Mouse (Mus musculus) mature B cell (primary cell): ENCODE measurements at regions not wholly inside any gene's neighbourhood (a gene's known extent, or its start where the extent isn't known, plus 50 kb on each side); places are given as distances from the start of the nearest gene placed in this dataset.

Experiments used
- in situ Hi-C: fragments of 300-500 bp; cut with MboI; formaldehyde crosslinking; loops from 2 replicates; pipeline ENCODE4 v1.14.3; 2019

DNA sequence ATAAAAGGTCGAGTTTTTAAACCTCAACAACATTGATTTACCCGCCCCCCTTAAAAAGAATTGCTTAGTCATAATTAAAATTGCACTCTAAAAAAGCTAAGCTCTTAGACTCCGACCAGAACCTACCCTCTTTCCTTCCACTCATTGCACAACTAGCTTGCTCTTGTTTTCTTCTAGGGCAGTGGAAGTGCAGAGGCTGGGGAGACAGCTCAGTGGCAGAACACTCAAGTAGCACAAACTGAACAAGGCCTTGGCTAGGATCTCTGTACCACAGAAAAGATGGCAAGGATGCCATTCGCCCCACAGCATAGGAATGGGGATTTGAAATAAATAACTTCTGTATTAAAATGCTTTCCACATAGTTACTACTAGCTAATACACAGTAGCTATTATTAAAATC is 253.8 kb upstream of the Tbl1xr1 start:
- in situ Hi-C loops: no loop called here

DNA sequence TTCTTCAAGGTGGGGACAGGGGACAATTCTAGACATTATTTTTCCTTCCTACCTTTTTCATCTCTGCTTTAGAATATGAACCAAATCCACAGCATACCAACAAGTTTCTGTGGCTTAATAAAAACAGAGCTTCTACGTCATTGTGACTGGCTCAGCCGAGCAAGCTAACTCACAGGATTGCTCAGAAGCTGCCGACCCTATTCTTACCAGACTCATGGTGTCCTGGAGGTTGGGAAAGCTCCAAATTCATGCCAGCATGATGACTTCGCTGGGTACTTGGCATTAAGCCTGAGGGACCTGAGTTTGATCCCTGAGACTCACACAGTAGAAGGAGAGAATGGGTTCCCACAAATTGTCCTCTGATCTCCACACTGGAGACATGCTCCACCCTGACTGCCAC is 253.1 kb upstream of the Tbl1xr1 start:
- in situ Hi-C loops: no loop called here

DNA sequence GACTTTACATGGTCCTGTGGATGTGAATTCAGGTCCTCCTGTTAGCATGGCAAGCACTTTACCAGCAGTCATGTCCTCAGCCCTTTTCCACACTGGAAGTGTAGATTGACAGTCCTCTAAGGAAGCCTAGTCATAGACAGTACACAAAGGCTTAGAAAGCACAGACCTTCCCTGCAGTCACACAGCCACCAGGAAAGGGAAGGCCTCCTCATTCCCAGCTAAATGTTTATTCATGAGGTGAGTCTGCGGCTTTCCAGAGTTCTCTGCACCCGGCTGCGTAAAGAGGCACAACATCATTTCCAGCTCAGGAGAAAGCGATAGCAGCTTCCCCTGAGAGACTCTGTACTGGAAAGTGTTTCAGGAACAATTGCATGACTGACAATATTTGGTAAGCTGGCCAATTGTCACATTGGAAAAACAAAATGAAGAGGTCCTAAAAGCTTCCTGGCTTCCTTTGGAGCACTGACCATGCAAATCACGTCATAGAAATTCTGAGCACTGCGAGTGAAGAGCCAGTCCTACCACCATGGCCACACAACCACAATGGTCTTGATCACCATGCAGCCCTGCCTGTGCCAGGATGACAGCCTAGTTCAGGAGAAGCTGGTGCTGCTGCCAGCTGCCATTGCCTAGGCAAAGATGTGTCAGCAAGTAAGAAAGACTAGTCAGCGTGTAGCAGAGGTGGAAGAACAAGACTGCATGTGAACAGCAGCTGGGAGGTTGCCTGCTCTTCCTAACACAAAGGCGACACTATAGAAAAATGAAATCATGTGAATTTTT is 252.2 kb upstream of the Tbl1xr1 start:
- in situ Hi-C loops: no loop called here

DNA sequence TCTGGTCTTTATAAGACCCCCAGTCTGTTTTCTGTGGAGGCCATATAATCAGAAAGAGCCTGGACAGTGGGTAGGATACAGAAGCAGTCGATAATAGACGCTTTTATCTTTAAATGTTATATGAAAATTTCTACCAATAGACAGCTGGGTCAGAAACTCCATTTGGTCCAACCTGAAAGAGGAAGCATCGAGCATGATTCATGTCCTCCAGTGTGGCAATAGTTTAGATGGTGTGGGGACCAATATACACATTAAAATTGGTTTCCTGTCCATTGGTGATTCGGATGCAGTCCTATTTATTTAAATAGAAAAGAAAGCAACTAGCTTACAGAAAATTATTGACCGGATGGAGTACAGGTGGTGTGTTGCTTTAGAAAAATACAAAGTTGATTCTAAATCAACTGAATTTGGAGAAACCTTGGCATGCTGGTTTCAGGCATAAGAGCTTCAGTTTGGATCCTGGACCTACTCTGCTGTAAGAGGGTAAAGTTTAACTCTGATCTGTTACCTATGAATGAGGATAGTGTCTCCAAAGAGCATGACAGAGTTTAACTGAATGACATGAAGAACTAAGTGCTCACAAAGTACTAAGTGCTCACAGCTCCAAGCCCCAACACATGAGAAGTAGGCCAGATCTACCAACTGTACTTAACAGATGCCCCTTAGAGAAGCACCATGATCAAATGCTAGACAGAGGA is 251.4 kb upstream of the Tbl1xr1 start:
- in situ Hi-C loops: no loop called here

DNA sequence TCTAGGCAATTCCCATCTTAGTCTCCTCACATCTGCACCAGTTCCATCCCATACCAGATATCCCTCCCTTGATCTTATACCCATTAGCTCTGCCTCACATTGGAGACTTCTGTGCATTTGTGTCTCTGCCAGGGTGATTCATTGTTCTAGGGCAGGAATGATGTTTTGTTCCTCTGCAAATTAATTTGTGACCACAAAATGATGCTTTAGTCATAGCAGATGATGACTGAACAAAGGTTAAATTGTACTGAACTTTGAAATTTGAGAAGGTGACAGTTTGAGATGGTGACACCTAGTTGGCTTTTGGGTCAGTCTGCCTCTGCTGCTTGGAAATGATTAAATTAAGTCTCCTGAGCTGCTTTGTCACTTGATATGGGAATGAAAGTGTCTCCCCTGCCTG is 248.8 kb upstream of the Tbl1xr1 start:
- in situ Hi-C loops: no loop called here

DNA sequence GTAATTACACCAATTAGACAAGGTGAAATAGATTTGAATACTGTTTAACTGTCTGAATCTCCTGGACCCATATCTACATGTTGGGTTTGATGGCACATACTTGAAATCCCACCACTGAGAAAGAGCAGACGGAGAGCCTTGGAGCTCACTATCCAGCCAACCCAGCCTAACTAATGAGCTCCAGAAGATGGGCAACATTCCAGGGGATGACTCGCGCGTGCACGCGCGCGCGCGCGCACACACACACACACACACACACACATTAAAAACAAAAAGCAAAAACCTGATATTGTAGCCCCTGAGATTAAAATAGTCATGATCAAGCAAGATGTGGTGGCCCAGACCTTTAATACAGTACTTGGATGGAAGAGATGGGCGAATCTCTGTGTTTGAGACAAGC is 243.3 kb upstream of the Tbl1xr1 start:
- in situ Hi-C loops: no loop called here

DNA sequence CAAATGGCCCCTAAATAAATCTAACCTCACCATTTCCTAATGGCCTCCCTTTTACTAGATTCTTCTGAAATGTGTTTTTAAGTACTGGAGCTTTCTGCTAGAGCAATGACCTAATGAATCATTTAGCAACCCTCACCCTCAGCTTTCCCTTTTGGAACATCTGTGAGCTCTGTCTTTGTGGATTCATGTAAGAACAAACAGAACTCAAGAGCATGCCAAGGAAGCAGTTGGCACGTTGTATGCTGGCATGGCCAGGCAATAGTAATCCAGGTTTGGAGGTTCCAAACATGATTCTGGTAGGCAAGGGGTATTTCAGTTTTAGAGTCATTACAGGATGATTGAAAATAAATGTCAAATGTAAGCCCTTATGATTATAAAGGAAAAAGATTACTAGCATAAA is 240.9 kb upstream of the Tbl1xr1 start:
- in situ Hi-C loops: no loop called here

DNA sequence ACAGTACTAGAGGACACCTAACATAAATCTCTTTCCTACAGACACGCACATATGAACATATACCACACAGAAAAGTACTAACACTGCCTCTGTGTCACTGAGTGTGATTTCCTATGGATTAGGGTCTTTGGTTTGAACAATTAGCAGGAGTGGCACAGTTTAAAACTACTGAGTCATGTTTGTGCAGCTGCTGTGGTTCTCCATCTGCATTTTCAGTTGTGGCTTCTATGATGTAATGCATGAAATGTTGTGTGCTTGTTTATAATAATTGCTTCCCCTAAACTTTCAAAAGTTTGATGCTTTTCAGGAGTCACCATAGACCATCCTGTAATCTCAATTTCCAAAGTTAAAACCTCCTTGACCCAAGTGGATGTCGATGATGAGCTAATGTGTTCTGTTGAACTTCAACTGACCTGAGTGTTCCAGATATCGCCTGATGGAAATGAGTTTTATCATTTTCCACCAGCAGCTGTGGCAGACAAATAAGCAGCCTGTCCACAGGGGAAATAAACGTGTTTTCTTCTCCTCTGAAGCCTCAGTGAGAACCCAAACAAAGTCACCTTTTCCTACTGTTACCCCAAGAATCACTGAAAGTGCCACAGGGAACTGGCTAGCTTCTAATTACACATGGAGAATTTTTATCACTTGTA is 239.0 kb upstream of the Tbl1xr1 start:
- in situ Hi-C loops: no loop called here

DNA sequence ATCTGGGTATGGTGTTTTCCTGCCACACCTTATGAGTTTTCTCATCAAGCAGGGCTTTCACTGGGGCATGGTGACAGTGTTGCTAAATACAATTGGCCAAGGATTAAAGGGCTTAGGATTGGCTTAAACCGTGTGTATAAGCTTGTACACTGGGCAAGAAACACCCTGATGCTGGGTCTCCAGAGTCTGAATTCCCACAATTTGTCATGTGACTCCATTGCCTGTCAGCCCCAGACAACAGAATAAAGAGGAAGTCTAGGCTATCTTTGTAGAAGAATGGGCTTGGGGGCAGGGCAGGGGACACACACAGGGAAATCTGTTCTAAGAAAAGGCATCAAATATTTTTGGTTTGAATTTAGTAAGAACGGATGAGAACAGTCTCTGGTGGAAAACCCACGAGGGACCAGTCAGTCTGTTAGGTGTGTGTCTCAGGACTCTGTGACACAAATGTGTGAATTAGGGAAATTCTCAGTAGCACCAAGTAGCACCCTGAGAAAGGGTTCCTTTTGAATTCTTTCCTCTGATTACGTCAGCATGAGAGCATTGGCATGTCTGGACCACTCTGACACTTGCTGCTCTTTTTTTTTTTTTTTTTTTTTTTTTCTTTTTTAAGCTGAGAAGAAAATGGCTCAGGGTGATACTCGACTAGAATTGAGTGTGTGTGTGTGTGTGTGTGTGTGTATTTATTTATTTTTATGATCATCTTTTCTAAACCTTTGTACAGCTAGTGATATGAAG is 235.5 kb upstream of the Tbl1xr1 start:
- in situ Hi-C loops: no loop called here

DNA sequence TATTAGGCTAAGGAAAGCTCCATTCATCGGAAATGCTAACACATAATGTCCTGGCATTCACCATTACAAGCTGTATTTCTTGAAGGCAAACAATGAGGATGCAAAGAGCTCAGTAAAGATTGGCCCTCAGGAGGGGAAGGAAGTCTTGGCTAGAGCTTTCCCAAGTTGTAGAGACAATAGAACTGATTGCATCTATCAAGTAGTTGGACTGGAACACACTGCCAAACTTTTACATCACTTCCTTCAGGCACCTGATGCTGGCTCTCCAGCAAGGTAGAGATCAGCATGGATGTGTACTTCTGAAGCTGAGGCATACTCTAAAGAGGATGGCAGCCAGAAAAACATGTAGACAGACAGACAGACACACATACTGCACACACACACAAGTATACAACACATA is 234.9 kb upstream of the Tbl1xr1 start:
- in situ Hi-C loops: no loop called here

DNA sequence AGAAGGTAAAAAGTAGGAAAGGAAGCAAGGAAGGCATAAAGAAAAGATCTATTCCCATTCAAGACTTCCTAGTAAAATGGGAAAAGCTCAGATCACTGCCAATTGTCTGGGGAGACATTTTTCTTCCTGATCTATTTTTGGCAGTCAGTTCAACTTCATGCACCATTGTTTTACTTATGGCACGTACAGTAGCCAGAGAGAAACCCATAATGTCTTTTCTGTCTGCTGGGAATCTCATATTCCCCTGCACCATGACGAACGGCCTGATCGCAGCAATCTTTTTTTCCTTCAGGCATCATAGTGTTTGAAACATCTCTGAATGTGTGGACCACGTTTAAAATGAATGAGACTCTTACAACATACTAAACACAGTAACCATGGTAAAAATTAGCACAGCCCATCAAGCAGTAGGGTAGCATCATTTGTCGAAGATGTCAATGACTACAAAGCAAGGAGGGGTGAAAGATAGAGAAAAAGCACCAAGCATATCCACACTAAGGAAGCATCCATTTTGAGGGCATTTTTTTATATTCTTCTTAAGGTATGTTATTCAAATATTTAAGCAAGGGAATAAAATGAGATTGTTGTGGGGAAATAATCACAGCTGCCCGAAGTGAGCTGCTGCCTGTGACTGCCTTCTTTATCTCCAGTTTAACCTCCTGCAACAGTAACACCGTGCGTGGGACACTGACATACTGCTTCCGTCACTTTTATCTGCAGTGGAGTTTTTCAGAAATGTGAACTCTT is 233.7 kb upstream of the Tbl1xr1 start:
- in situ Hi-C loops: no loop called here

DNA sequence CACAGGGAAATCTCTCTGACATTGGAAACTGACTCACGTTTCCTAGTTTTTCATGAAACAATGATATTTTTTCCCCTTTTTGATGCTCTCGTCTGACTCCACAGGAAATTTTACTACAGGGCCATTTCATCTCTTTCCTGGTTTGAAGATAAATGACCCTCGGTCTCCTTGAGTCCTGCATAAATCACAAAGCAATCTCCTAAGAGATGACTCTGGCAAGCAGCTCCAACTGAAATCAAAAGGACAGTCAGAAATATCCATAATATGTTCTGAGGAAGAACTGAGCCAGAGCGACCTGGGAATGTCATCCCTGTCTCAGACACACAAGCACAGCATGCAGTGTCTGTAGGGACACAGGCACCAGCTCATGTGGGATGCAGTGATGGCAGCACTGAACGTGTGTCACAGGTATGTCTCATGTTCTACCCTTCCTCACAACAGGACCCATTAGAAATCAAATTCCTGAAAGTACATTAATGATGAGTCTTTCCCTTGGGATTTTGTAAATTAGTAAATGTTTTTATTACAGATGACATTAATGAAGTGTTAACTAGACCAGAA is 233.1 kb upstream of the Tbl1xr1 start:
- in situ Hi-C loops: no loop called here

DNA sequence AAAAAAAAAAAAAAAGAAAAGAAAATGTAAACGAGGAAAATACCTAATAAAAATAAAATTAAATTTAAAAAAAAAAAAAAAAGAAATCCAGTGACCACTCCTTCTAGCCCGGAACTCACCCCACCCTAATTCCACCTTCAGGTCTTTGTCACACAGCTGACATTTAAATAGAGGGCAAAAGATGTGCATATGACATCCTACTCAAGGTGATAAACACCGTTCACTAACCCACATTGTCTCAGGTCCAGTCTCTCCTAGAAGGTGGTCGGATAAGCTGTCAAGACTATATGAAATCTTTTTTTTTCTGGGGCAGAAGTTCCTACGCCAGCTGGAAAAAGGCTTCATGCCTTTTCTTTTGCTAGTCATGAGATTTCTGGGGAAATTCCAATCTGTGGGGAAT is 226.6 kb upstream of the Tbl1xr1 start:
- in situ Hi-C loops: no loop called here

DNA sequence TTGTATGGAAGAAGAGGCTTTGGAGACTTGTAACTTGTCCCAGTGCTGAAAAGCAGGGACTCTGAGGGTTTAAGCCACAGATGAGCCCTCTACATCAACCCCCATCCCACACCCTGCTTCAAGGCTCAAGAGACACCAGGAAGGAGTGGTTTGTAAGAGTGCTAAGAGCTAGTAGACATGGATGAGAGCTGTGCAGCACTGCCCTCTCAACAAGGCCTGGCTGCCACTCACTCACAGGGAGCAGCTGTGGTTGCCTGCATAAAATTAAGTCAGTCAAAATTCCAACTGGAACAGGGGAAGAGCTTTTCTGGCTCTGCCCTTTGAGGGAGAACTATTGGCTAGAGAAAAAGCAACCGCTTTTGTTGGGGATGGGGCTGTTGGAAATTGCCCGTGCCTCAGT is 225.5 kb upstream of the Tbl1xr1 start:
- in situ Hi-C loops: no loop called here

DNA sequence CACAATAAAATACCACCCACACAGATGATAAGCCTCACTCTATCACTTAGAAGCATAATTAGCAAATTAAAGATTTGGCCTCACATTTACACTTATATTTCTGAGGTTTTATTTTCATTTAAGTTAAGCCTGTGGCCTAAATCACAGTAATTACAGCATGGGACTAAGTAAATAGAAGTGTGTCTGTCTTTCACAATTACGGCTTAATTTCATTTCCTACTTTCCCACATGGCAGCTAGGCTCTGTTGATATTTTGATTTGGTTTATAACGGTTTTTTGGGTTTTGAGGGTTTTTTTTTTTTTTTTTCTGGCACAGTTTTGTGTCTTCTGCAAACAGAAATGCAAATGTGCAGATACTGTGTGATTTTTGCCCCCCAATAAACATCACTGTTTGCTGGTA is 222.1 kb upstream of the Tbl1xr1 start:
- in situ Hi-C loops: no loop called here

DNA sequence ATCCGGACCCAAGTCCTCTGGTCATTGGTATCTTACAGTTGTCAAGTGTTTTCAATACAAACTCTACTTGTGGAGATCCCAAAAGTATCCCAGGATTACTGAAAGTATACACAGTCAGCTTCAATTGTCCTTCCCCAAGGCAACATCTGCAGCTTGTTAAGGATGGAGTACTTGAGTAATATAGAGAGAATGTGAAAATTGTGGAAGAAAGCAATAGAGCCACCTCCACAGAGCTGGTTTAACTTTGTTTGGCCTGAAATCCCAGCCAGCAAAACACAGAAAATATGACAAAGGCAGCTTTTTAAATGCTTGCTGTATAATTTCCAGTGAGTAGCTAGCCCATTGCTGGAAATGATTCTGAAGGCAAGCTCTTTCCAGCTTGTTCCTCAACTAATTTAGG is 217.0 kb upstream of the Tbl1xr1 start:
- in situ Hi-C loops: no loop called here

DNA sequence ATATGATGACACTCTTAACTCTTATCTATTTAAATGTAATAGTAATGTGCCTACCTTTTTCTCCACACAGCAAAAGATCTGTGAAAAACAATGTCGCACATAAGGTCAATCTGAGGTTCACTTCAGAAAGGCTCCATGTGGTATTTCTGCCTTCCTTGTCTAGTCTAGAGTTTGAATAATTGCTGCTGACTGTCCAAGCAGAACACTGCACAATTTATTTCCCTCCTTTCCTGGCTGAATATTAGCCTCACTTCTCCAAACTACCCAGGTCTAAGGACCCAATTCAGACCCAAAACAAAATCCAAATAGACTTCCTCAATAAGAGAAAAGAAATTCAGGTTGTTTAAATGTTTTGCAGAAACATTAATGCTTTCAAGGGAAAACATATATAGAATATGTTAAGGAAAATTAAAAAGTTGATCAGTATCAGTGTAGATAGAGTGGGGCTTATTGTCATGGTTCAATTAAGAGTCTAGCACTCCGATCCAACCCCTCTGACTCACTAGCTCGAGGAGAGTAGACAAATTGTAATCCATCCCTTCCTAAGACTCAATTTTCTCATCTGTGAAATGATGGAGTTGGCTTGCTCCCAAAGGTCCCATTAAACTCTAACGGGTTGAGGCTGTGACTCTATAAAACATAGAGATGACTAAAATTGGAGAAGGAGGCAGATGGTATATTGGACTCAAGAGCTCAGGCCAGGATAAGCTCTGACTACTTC is 215.4 kb upstream of the Tbl1xr1 start:
- in situ Hi-C loops: no loop called here

DNA sequence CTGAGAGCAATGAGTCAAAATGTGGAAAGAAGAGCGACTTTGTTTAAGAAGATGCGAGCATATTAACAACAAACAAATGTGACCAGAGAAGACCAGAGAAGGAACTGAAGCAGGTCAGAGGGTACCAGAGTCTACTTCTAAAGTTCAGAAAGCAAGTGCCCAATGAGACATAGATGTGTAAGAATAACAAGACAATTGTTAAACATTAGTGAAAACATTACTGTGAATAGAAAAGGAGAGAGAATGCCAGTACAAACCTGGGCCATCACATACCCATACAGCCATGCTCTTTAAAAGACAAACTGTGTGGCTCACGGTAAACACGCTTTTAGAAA is 214.8 kb upstream of the Tbl1xr1 start:
- in situ Hi-C loops: no loop called here

DNA sequence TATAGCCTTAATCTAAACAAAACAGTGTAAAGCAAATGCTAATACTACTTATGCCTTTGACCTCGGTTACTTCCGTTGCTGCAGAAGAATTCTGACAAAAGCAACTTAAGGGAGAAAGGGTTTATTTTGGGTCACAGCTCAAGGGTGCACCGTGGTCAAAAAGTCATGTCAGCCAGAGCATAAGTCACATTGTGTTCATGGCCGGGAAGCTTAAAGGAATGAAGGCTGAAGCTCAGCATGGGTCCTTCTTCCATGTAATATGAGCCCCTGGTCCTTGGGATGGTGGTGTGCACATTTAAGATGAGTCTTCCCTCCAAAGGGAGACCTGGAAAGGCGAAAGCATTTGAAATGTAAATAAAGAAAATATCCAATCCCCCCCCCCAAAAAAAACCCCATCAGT is 212.1 kb upstream of the Tbl1xr1 start:
- in situ Hi-C loops: no loop called here

DNA sequence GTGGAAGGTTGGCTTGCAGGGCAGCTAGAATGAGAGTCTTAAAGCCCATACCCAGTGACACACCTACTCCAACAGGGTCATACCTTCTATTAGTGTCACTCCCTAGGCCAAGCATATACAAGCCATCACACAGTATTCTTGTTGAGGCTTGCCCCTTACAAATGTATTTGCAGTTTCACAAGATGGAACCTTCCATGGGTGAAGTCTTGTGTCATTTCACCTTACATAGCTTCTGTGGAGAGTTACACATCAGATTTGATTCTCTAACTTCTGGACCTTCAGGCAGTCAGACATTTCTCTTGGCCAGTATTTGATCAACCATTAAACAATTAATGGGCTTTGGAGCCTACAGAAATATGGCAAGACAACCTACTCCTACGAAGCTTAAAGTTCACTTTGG is 210.6 kb upstream of the Tbl1xr1 start:
- in situ Hi-C loops: no loop called here

DNA sequence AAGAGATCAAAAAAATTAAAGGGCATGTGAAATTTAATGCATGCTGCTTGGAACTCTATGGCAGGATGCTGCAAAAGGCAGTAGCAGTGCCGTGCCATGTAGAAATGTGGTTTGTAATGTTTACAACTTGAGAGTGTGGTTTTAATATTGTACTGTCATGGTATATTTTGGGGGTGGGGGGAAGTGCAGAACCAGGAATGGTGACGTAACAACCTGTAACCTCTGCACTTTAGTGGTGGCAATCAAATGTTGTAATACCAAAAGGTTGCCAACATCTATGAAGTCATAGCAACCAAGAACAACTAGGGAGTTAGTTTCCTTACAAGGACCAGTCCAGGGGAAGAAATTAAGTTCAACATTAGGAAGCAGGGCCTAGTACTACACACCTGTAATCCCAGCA is 198.1 kb upstream of the Tbl1xr1 start:
- in situ Hi-C loops: no loop called here
